Mouse (Mus musculus) spleen, postnatal 14 days (tissue): ENCODE measurements around the gene Abi3bp.

ENCODE experiments used
- DNase-seq, 2 experiments: peaks; one replicate each; pipeline ENCODE4 v3.0.0; 2021 to 2022; ENCODE audit warnings: low spot score in 2 of 2

The Abi3bp gene

DNA sequence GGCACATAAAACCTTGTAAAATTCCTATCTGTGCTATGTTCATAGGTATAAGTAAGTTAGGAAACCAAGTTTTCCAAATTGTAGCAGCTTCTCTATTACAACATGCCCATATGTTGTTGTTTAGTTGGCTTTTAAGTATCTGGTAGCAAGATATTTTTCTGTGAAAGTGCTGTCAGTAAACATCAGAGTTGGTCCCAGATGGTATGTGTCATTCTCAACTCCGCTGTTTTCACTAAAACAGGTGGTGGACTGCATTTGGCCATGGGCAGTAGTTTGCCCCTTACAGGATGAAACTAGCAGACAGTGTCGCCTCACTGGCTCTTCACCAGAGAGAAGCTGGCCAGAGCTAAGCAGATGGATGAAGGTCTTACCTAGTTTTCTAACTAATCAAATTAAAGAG lies 26.3 kb downstream of the Abi3bp start:
- DNase-seq = no peak

DNA sequence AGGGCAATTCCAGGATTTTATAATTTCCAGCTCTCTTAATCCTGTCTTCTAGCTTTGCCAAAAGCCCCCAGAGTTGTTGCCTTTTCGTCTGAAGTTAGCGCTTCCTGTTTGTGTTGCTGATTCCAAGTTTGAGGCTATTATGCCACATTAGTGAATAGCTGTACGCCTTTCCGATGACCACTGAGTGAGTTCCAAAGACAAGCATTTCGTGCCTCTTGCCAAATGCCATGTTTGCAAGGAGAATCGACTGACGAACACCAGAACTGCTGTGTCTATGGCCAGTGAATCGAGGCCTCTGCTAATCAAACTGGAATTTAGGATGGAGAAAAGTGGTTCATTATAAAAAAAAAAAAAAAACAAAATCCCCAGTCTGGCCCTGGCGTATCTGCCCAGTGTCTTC lies 40.3 kb downstream of the Abi3bp start:
- DNase-seq = no peak

DNA sequence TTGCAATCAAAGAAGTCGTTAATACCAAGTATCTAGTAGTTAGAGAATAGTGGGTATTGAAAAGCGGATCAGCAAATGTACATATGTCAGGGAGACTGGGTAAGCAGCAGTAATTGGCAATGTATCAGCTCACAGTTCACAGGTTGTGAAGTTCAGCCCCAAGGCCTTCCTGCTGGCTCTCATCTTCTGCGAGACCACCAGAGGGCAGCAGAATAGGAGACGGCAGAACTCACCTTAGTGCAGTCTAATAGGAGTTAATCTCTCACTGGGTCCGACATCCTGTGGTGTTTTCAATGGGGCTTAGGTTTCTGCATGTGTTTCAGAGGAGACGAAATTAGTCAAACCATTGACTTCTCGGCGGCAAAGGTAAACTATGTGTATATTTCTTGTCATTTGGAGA lies 46.7 kb downstream of the Abi3bp start:
- DNase-seq = no peak

DNA sequence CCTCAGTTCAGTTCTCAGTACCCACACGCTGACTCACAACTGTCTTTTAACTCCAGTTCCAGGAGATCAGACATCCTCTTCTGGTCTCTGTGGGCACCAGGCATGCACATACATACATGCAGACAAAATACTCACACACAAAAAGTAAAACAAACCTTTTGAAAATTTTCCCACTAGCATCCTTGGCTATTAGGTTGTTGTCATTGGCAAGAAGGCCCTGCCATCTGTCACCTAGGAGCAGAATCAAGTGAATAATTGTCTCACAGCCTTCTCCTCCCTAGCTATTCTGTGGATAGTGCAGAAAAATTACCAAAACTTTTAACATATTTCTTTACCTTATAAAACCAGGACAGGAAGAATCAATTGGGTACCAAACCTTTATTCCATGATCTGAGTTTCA lies 48.8 kb downstream of the Abi3bp start:
- no peak for DNase-seq

DNA sequence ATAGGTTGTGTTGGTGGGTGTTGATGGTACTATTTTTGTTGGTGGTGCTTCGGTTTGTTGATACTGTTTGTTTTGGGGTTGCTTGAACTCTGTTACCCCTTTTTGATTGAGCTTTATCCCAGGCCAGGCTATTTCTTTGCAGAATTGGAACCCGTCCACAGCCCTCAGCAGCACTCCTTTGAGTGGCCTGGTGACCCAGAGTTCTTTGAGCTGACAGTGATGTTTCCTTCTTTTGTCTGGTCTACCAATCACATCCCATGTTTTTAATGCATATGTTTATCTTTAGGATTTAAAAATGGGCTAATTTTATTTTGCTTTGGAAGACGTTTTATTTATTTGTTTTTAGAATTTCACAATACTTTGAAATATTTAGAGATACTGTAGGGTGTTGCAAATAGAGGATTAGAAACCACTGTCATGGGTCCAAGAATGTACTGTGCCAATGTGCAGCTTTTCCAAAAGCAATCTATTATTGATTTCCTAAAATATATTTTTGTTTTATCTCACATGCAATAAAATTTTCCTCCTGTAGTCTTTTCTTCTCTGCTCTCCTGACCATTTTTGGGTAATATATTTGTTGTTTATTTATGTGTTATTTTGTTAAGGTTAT lies 50.5 kb downstream of the Abi3bp start:
- no peak for DNase-seq

DNA sequence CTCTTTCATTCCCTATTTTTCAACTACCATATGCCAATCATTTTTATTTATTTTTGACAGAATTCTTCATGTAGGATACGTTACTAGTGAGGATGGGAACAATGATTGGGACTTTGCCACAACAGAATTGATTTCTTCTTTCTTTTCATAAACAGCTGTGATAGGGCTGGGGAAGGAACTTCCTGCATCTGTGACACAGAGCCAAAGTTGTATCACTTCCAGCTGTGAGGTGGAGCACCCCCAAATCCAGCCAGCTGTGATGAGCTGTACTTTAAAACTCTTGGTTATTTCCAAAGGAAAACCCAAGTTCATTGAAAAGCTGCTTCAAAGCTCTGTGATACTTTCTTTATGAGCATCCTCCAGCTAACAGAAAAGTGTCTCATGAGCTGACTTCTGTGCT lies 101.9 kb downstream of the Abi3bp start:
- no peak for DNase-seq

DNA sequence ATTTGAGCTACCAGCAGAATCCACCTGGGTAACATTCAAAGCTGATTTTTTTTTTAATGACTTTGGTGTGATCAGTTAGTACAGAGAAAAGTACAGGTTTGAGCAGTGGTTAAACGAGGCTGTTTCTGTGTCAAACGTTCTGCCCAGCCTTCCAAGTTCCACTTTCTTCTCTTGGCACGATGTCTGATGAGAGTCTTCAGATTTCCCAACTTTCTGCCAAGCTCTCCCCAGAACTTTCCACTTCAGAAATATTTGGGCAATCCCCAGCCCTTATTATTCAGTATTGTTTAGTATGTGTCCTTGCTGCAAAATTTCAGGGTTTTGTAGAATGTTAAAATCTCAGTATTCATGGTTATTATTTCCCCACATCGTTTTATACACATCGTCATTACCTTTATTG lies 115.9 kb downstream of the Abi3bp start:
- DNase-seq = no peak

DNA sequence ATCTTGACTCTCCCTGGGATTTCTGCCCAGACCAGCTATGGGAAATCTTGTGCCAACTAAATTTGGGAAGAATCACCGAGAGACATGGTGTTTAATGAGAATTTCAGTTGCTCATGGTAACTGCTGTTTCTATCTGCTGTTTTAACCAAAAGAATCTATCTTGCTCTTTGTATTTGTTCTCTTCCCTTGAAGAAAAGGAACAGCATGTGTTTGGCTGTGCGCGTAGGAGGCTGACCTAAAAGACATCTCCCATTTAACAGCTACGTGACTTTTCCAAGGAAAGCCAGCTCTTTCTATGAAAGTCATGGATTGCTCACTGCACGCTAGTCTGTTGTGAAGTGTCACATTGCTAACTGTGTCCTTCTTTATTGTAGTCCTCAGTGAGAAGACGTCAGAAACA lies 117.2 kb downstream of the Abi3bp start:
- no peak for DNase-seq

DNA sequence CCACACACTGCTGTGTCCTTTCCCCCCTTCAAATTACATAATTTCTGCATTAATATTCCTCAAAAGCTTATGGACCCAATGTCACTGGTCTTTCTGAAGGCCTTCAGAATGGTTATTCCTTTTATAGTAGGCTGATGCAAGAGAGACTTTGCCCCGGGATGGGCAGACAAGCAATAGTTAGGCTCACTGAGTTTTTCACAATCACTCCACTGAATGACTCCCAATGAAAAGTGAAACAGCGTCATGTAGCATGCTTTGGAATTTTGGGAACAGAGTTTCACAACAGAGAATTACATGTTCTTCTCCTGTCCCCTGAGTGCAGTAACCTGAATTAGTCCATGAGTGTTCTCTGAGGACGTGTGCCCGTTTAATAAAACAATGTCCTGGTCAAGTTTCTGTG lies 120.7 kb downstream of the Abi3bp start:
- no peak for DNase-seq

DNA sequence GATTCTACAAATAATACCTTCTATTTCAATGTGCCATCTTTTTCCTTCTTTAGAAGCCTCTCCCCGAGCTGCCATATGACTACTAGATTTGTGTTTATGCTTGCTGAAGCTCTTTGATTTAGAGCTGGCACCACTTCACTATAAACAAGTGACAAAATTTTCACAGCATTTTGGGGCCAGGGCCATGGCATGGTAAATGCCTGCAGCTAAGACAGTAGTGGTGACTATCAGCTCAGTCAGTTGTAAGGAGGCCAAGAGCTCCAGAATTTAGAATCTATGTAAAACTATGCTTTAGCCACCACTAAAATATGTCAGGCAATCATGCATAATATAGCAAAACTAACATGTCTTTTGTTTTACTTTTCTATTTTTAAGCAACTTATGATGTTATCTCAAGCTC lies 124.7 kb downstream of the Abi3bp start:
- no peak for DNase-seq

DNA sequence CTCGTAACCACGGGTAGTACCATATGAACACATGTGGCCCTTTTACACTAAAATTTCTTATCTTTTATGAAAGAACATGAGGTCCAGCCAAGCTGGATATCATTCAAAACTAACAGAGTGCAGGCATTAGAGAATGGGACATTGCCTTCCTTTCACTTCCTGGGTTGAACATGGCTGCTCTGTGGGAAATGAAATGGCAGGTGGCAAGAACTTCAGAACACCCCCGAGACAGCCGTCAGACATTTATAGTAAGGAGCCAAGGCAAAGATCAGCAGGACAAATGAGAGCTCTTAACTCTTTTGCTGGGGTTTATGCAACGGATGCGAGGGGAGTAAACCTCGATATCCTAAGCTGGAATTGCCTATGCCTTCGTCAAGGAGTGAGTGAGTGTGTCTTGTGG lies 132.9 kb downstream of the Abi3bp start:
- no peak for DNase-seq

DNA sequence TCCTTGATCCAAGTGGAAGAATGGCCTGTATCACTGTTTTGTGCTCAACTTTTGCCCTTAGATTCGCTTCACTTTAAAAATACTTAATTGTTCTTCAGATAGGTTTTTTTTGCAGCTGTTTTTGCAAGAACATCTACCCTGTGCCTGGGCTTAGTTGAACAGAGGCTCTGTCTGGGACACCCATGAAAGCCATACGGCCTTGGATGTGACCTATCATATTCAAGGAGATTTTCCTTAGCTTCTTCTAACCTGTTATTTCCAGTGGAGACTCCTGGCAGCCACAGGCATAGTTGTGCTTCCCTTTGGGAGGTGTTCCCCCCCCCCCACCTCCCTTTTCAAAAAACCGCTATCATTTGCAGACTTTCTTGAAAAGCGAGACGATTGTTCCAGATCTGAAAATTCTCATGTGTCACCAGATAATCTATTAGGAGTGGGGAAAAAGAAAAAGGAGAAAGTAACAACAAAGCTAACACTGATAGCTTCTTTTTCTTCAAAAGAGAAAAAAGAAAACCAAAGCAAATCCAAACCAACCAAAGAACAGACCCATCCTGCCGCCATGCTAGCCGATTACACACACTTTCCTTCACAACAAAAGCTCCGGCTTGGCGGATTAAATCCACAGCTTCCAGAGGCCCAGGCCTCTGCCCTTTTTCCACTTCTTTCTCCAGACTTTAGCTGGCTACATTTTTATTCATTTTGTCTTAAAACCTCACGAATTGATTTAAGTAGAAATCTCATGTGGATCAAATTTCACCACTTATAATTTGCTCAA lies 133.6 kb downstream of the Abi3bp start:
- DNase-seq = no peak

DNA sequence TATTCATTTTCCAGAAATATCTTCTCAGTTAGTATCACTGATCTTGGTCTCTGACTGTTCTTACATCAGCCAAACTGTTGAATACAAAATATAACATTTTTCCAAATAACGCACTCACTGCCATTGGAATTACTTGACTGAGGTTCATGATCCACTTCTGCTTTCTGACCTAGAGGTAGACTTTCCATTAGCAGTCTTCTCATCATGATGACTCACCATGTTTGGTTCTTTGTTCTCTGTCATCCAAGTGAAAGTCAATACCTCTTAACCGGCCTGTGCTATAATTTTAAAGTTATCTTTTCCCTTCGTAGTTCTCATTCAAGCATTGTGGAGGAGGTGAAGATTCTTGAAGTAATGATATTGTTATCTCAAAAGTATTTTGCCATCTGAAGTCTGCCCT lies 160.9 kb downstream of the Abi3bp start:
- no peak for DNase-seq

DNA sequence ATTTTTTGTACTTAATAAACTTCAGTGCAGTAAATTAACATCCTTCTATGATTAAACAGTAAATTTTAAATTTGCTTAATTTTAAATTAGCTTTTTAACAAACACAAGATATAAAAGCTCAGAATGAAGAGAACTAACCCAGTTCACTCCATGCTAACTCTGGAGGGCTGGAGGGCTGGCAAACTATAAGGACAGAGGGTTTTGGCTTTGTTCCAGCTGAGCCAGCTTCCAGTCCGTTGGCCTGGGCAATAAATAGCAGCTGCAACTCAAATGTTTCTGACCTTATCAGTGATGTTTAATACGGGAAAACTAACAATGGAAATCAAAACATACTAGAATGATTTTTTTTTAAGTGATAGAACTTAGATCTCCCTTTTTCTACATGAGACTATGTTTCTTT lies 167.6 kb downstream of the Abi3bp start:
- no peak for DNase-seq

DNA sequence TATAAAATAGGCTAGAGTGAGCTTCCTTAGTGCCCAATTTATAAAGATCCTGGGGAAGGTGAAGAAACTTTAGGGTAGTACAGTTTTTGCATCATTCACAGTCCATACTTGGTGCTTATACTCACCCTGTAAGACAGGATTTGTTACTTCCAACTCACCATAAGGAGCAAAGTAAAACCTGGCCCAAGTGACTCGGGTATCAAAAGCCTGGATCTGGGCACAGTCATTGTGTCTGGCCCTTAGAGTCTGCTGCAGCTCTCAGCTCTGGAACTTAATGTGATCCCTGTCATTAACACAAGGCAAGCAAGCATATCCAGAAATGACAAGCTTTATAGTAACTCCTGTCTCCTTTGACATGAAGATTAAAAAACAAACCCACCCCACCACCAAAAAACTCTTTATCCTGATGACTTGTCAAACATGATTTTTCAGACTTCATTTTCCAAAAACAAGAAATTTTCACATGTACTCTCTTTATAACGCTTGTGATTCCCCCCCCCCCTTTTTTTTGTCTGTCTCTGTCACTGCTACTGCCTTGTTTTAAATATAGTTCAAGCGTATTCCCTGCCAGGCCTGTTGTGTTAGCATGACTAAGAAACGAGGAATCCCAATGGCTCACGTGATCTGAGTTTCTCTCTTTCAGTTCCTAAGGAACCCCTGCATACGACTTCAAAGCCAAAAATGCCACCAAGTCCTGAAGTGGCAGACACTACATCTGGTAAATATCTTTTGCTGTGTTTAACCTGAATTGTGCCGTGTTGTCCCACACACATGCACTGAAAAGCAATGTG lies 168.9 kb downstream of the Abi3bp start:
- no peak for DNase-seq

DNA sequence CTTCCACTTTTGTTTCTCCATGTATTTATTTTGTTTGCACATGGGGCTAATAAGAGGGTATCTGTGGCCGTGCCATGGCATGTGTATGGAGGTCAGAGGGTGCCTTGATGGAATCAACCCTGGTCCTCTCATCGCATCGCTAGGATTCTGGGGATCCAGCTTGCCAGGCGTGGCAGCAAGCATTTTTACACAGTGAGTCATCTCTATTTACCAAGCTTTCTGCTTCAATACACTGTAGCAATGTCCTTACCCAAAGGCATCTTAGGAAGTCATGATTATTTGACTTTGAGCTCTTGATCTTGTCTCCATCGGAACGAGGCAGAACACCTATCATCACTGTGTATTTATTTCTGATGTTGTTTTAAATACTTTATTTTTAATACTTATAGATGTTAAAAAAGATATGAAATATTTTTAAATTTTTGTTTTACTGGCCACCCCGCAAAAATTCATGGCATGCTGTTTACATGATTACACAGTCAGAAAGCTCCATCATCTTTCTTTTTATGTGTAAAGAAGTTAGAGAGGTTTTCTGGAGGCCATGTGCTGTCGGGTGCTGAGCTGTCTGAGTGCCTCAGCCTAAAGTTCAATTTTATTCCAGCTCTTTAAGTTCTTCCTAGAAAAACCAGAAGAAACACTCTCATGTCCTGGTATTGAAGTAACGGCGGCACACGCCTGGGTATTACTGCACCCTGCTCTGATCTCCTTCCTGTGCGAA lies 177.7 kb downstream of the Abi3bp start:
- DNase-seq = no peak

DNA sequence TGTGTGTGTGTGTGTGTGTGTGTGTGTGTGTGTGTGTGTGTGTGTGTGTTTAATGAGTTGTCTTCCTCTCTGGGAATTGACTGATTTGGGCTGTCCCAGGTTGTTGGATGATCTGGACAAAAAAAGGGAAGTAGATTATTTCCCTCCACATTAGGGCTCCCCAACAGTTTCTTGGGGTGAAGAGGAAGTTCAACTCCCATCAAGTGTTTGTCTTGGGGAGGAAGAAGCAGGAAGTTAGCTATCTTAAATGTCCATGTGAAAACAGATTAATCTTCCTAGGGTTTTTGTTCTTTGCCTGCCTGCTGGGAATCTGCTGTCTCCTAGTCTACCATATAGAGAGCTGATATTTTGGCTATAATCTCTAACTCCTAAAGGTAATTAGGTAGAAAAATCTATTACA lies 181.2 kb downstream of the Abi3bp start:
- no peak for DNase-seq

DNA sequence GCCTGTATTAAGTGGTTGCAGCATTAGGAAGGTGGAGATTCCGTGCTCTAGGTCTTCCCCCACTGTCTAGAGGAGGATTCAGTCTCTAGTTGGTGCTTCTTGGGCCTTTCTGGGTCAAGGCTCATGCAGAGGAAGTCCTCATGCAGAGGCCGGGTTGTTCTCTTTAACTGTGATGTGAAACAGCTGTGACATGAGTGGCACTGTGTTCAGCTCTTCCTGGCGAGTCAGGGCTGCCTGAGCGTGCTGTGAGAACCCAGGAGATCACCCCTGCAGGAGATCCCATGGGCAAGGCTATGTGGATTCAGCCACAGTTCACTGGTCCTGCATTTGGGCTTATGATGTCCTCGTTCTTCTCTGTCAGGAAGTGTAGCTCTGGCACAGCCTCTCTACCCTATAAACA lies 191.8 kb downstream of the Abi3bp start:
- no peak for DNase-seq

DNA sequence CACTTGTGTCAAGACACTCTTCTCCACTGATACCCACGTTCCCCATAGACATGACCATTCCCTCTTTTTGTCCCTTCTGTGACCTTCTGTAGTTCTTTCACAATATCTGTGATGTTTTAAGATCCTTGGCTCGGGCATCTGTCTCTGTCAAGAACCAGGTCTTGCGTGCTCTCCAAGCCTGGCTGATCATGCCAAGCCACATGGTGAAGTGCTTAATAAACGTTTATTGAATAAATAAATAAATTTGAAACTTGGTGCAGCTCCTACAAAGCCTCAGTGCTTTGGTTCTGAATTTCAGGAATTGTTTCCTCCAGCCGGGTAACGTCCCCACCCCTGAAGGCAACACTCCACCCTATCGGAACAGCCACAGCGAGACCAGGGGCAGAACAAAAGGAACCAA lies 193.3 kb downstream of the Abi3bp start:
- DNase-seq = no peak

DNA sequence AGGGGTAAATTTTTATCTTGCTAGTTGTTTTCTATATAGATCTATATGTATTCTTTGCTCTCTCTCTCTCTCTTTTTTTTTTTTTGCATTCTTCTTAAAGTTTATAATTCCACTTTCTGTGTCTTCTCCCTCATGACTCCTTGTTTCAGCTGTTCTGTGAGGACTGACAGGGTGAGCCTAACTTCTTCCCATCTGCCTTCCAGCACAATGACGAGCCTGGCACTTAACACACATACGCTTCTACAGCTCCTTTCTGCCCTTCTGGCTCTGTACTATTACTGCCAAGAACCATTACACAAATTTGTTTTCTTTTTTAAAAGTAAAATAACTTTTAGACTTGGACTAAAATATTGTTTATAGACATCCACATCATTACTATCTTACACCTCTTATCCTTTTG lies 195.7 kb downstream of the Abi3bp start:
- DNase-seq = no peak

DNA sequence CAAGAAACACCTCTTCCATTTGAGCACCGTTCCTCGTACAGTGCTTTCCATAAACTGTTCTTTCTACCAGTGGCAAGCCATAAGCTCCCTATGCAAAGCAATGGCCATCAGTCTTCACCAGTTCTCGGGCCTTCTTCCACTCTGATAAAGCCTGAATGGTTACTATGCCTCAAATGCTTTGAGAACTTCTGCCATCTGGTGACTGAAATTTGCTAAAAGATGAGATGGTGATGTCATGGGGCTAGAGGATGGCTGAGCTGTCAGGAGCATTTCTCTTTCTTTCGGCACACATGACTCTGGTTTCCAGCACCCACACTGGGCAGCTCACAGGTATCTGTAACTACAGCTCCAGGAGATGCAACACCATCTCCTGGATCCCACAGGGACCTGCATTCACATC lies 199.5 kb downstream of the Abi3bp start:
- no peak for DNase-seq

DNA sequence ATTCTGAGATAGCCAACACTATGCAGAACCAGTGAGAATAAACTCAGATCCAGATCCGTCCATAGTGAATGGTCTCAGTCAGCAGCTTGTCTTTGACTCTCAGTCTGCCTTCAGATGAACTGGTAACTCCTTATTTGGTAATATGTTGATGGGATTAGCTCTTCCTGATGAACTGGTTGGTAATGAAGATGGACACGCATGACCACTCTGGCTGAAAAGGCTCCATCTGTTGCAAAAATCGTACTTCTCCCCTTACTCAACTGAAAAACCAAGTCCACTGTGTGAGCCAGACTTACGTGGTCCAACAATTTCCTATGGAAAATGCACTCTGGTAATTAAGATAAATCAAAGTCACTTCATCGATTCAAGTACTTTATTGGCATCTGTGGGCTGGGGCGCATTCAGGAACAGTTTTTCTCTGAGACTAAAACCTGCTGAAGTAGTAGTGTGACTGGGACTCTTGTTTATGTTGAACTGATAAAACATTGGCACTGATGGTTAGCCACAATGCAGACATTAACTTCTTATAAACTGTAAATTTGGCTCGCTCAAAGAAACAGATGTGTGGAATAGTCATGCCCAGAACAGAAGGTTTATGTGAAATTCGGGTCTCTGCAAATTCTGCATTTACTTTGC lies 203.4 kb downstream of the Abi3bp start:
- no peak for DNase-seq
